Mouse (Mus musculus): Measurements from ENCODE around the gene Gm21874.
"Not testable (repeated sequence)": the region's sequence is repeated elsewhere in the genome, so short reads cannot be mapped to it uniquely, and the experiment has no call there.

Gene Gm21874

GRCm38 (mm10) chrY:9416048-9416447, at the start of gene Gm21874:
TSS of gene Gm21874 (minus strand) at chrY:9416148.
- not testable (repeated sequence) for DNase-seq (ENCODE audit: low read depth in 1 of 2, low spot score in 2 of 2)

Measured in monocyte, adult 2 months (primary cell).